Mouse (Mus musculus): Measurements from ENCODE around the gene Fam72a. TPM values are rescaled to one million over a fixed set of nuclear protein-coding genes. Genes with fewer than 3 reads are reported as not detected.

The Fam72a gene
- polyA plus RNA-seq, 1 experiment from 2014 or later, result 4.8 TPM

GRCm38 (mm10) chr1:131586836-131587235, 59.1 kb downstream of the Fam72a start:
- no peaks in the 10 kb centered on the region for H3K36me3 ChIP-seq (ENCODE audit: control insufficient read depth, insufficient read depth, low read length)
- H3K27me3 ChIP-seq (replicated peaks; ENCODE audit: control insufficient read depth, insufficient read depth, low read length), result no peaks in the 10 kb centered on the region
- H3K27ac ChIP-seq (ENCODE audit: low read depth, low read length), result no peak overlapping the region
- no peaks in the 10 kb centered on the region for H3K4me1 ChIP-seq (replicated peaks; ENCODE audit: control insufficient read depth, insufficient read depth, low read length)
- ATAC-seq (replicated peaks; ENCODE audit: low FRiP score), result no peak
- H3K4me3 ChIP-seq (ENCODE audit: low read depth, low read length), result no peak overlapping the region
- WGBS, result 78% methylated on average over 8 of the region's 8 CpGs
- no peak overlapping the region for H3K9ac ChIP-seq (ENCODE audit: low read depth, low read length)
- no peaks in the 10 kb centered on the region for H3K9me3 ChIP-seq (ENCODE audit: control insufficient read depth, low read length)
- no peak overlapping the region for H3K4me2 ChIP-seq
- DNase-seq (ENCODE audit: low spot score), result no peak

Small RNA genes lying within 50 kb of the gene (microRNA-seq; reads per million reads assigned to microRNA genes)
- gene Gm24273 (ENCODE audit: borderline number of aligned reads), result not detected

Other genes with a start within 250 kb of the Fam72a start
- 3.9 and 4.7 TPM in 2 replicates for gene Ikbke, start 248.3 kb upstream of the Fam72a start, polyA plus RNA-seq (2014; fragmentation: Nextera tagmentation; extraction: Ambion mirVana)
- gene Srgap2, start 551 bp upstream of the Fam72a start, polyA plus RNA-seq (2014; fragmentation: Nextera tagmentation; extraction: Ambion mirVana), result 16.1 and 17.3 TPM in 2 replicates
- not detected in 2 replicates for gene Avpr1b, start 71.3 kb downstream of the Fam72a start, polyA plus RNA-seq (2014; fragmentation: Nextera tagmentation; extraction: Ambion mirVana)
- gene Ctse, start 110.4 kb downstream of the Fam72a start, polyA plus RNA-seq (2014; fragmentation: Nextera tagmentation; extraction: Ambion mirVana), result 9.3 and 10.6 TPM in 2 replicates
- gene Rab7b, start 160.8 kb downstream of the Fam72a start, polyA plus RNA-seq (2014; fragmentation: Nextera tagmentation; extraction: Ambion mirVana), result 0.53 and 1.1 TPM in 2 replicates
- gene Slc26a9, start 216.1 kb downstream of the Fam72a start, polyA plus RNA-seq (2014; fragmentation: Nextera tagmentation; extraction: Ambion mirVana), result not detected in 2 replicates

Measured in liver, embryonic 11.5 days (tissue).